Mouse (Mus musculus) embryonic fibroblast, embryonic 13.5 days (primary cell): Measurements from ENCODE around the gene Rtkn2.

Experiments used
- CTCF ChIP-seq: IDR thresholded peaks from 2 replicates; pipeline ENCODE4 v1.5.1; 2011; ENCODE audit warnings: mild to moderate bottlenecking, control low read depth, low read length, moderate library complexity, borderline replicate concordance; ENCODE audit not compliant: insufficient read depth
- POLR2A ChIP-seq: IDR thresholded peaks from 2 replicates; pipeline ENCODE4 v1.6.1; 2011; ENCODE audit warnings: low read depth, mild to moderate bottlenecking, control low read depth, low read length, moderate library complexity

- TF ChIP-seq CTCF (no peak), POLR2A (no peak)
Observed at GRCm38 (mm10) chr10:68100506-68100905, 121.1 kb downstream of the Rtkn2 start.
